Mouse (Mus musculus) T-cell, adult 2 months (primary cell): ENCODE results near the gene Spata2.

Experiments
- DNase-seq: peaks from one replicate; pipeline ENCODE4 v3.0.0; 2022; ENCODE audit warnings: low spot score

The Spata2 gene

DNA sequence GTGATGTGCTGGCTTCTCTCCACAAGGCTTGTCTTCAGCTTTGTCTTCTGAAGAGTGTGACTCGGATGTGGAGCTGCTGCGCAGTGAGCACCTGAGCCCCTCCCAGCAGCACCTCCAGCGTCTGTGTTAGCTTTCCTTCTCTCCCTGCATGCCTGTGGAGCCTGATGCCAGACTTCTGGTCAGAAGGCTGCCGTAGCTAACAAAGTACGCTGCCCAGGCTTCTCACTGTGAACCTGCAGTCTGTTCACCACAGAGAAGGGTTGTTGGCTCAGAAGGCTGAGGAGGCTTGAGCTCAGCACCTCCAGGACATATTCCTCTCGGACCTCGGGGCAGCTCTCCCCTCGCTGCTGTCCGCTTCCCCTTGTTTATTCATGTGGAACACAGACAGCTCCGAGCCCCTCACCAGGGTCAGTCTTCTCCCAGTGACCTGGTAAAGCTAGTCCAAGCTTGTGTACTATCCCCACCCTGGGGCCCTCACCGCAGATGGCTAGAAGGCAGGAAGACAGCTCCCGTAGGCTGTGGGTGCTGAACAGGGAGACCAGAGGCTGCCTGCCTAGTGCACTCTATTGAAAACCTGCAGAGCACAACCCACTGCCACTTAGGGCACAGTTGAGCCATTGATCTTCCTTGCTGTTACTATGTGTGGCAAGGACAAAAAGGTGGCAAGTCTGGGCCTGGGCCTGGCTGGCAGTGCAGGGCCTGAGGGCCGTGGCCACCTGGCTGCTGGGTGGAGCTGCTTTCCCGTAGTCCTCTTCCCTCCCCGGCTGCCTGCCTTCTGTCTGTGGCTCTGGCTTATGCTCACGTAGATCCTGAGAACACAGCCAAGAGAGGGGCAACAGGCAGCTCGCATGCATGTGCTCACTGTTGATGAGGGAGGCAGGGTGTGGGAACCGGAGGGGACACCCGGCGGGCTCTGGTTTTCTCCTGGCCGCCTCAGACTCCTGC, 43.1 kb downstream of the Spata2 start:
- DNase-seq: no peak

DNA sequence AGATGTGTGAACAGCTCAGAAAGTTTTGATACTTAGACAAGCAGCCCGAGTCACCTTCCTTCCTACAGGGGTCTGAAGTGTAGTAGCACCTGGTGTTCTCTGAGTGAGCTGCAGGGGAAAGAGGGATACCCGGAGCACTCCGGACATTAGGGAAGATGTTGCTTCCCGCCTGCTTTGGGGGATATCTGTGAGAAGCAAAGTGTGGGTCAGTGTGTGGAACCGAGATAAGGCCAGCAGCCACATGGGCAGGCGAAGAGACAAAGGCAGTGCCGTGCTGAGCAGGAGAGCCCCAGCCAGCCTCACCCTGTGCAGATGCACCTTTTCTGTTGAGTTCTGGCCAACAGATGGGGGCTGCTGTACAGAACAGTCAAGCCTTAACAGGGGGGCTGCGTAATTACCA, 45.1 kb downstream of the Spata2 start:
- no peak for DNase-seq

DNA sequence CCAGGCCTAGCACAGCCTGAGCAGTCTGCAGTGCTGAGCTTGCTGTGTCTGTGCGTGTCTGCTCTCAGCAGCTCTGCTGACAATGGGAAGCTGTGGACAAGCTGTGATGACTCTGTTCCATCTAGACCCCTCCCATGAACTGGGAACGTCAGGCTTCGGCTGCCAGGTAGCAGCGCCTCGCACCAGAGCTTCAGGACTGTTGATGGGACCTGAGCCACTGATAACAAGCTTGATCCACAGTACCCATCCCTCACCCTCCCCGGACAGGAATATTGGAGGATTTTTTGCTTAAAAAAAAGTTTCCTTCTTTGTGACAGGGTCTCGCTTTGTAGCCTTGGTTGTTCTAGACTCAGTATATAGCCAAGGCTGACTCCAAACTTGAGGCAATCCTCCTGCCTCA, 45.5 kb downstream of the Spata2 start:
- DNase-seq: no peak

DNA sequence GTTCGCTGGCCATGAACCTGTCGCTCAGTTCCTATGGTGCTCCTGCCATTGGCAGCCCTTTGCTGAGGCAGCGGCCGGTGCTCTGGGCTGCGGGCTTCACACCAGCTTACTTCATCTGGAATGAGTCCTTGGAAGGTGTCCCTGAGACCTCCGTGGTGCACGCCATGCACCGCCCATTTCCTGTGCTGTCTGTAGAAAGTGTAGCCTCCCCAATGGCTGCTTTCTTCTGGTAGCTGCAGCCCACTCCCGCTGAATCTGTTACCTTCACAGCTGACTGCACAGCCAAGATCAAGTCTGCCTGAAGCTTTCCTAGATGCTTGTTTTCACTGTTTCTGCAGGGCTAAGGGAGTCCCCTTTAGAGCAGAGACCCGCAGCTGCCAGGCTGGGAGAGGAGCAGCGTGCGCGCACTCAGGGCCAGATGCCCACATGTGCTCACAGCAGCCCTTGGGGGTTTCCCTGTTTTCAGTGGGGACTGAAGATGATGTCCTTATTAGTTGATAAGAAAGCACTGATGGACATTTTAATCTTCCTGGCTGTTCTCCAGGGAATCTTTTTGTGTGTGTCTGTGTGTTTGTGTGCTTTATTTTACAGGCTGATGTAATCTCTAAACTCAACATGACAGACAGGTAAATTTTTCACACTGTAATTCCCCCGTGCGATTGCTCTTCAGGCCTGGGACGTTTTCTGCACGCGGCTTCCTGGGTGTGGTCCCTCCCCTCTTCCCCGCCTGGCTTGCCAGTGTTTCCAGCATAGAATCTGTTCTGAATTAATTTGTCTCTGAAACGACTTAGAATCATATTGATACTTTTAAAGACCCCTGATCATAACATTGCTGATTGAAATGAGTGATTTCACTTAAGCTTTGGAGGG, 46.5 kb downstream of the Spata2 start:
- no peak for DNase-seq

DNA sequence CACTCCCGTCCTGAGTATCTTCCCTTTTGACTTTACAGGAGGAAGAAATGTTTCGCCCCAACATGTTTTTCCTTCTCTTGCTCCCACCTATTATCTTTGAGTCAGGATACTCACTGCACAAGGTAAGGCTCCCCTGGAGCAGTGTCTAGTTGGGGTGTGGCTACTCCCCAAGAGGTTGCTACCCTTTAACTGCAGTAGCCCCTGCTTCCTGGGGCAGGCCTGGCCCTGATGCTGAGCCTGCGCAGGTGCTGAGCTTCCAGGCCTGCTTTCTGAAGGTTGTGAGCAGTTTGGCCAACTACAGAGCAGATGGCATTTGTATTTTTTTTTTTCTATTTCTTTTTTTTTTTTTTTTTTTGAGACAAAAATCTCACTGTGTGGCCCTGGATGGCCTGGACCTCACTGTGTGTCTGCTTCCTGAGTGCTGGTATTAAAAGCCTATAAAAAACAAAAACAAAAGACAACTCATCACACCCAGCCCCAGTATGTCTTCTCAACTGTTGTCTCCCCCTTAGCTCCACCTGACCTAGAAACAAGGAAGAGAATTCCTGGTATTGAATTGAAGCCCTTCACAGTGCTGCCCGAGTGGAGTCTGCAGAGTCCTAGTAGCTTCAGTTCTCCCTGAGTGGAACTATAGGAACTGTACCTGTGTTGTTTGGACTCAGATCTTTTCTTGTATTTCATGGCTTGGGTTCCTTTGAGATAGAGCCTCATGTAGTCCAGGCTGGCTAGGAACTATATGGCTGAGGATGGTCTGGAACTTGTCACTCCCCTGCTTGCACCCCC, 49.1 kb downstream of the Spata2 start:
- DNase-seq: no peak

DNA sequence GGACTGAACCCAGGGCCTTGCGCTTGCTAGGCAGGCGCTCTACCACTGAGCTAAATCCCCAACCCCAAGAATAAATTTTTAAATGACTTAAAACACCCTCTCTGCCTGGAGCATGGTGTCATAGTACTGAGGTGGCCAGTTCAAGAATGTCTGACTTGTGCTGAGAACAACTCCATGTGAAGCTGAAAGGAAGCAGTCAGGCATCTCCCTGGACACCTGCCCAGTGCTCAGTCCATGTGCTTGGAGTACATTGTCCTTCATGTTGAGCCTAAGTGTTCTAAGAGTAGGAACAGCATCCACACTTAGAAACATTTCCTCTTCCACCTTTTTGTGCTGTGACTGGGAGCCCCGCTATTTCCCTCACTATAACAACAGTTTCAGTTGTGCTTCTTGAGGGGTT, 53.3 kb downstream of the Spata2 start:
- DNase-seq: no peak

DNA sequence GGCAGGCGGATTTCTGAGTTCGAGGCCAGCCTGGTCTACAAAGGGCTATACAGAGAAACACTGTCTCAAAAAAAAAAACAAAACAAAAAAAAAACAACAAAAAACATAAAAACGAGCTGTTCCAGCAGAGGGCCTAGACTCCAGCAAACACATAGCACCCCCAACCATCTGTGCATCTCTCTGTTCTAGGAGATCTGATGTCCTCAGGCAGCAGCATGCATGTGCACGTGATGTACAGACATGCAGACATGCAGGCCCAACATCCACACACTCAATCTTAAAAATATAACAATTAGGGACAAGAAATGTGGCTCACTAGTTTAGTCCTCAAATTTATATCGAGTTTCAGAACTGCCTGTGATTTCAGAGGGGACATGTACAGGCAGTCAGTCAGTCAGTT, 56.3 kb downstream of the Spata2 start:
- DNase-seq: no peak

DNA sequence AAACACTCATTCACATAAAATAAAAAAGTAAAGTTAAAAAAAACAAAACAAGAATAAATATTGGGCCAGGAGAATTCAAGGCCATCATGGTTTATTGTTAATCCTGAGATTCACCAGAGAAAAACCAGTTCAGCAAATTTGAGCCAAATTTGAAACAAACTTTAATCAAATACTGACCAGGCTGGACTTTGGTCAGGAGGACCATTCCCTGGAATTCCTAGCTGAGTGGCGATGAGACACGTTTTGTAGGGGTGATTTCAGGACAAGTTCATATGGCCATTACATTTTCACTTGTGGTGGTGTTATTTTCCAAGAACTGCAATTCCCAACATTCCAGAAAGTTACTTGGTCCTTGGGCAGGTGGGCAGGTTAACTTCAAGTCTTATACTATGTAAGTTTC, 57.1 kb downstream of the Spata2 start:
- DNase-seq: no peak

DNA sequence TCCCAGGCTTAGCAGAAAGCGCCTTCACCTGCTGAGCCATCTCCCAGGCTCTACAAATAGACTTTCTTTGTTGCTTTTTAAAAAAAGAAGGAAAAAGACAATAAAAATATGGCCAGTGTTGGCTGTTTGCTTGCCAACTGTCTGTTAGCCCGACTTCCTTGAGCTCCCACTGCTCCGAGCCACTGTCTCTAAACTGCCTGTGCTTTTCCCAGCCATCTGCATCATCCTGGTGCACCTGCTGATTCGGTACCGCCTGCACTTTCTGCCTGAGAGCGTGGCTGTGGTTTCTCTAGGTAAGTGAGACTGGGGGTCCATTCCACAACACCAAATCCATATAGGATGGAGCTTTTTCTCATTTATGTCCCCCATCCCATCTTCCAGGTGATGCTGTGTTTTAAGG, 58.1 kb downstream of the Spata2 start:
- no peak for DNase-seq

DNA sequence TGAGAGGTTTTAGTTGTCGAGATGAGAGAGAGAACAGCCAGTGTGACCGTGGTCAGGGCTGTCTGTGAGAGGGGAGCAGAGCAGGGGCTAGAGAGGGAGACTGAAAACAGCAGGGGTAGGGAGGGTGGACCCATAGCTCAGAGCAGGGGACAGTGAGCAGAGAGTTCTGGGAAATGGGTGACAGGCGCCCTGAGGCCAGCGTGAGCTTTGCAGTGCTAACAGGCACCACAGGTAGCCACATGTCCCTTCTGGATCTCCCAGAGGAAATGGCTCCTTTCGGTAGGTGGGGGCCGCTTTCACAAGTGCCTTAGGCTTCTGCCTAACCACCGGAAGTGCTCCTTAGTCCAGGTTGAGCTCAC, 61.3 kb downstream of the Spata2 start:
- no peak for DNase-seq
